Mouse (Mus musculus) heart, embryonic 11.5 days (tissue): ENCODE measurements around the gene Psmg4. TPM values are rescaled to one million over a fixed set of nuclear protein-coding genes. Genes with fewer than 3 reads are reported as not detected.
A peak's percentile ranks its signal among the peaks of the same experiment; 100 is the strongest.

ENCODE experiments used
- ATAC-seq: fragments of 200-750 bp; cut with Nextera tagmentation; replicated peaks from 2 replicates; pipeline ENCODE4 v1.8.0; 2017; ENCODE audit warnings: moderate library complexity; ENCODE audit not compliant: insufficient number of reproducible peaks, low FRiP score, low TSS enrichment
- H3K27ac ChIP-seq: fragments of 300-500 bp; sonication (generic); 2 replicates; pipeline ENCODE4 v1.5.1; 2014; ENCODE audit warnings: mild to moderate bottlenecking, low read depth, low read length
- H3K27me3 ChIP-seq: fragments of 300-500 bp; sonication (generic); 2 replicates; pipeline ENCODE4 v1.6.1; 2014; ENCODE audit warnings: mild to moderate bottlenecking, low read length, mixed read lengths; ENCODE audit not compliant: control insufficient read depth, insufficient read depth
- H3K36me3 ChIP-seq: fragments of 300-500 bp; sonication (generic); 2 replicates; pipeline ENCODE4 v1.6.1; 2014; ENCODE audit warnings: mild to moderate bottlenecking, low read length, moderate library complexity, mixed read lengths; ENCODE audit not compliant: control insufficient read depth, insufficient read depth
- H3K4me1 ChIP-seq: fragments of 300-500 bp; sonication (generic); 2 replicates; pipeline ENCODE4 v1.6.1; 2014; ENCODE audit warnings: low read length; ENCODE audit not compliant: control insufficient read depth, insufficient read depth
- H3K4me2 ChIP-seq: fragments of 300-500 bp; sonication (generic); 2 replicates; pipeline ENCODE4 v1.6.1; 2014; ENCODE audit warnings: mild to moderate bottlenecking, moderate library complexity
- H3K4me3 ChIP-seq: fragments of 300-500 bp; sonication (generic); 2 replicates; pipeline ENCODE4 v1.5.1; 2014; ENCODE audit warnings: low read depth, low read length
- H3K9ac ChIP-seq: fragments of 300-500 bp; sonication (generic); 2 replicates; pipeline ENCODE4 v1.6.1; 2014; ENCODE audit warnings: mild to moderate bottlenecking, low read depth, low read length, moderate library complexity
- H3K9me3 ChIP-seq: fragments of 300-500 bp; sonication (generic); replicated peaks from 2 replicates; pipeline ENCODE4 v1.6.1; 2016; ENCODE audit warnings: low read length; ENCODE audit not compliant: control insufficient read depth
- WGBS: fragments of 180-500 bp; shearing (Covaris S2); extraction: QIAGEN DNeasy Blood & Tissue Kit; methylation state at CpG from one replicate; pipeline ENCODE4 v1.1.7; 2014; ENCODE audit not compliant: insufficient replicate concordance; 5-methylcytosine and 5-hydroxymethylcytosine counted together
- polyA plus RNA-seq: library from polyadenylated mRNA; unstranded; fragments of >200 nt; fragmentation: Nextera tagmentation; extraction: Ambion mirVana; gene quantifications from 2 replicates; pipeline ENCODE4 v1.2.1, GENCODE M21; 2014

Psmg4 gene
- polyA plus RNA-seq, 1 experiment from 2014 or later = 59.0 TPM

GRCm38 (mm10) chr13:34128276-34129114 lies 34.3 kb upstream of the Psmg4 start:
- Histone ChIP-seq H3K9me3 (no peaks in the 10 kb centered on the region), H3K36me3 (no peaks in the 10 kb centered on the region), H3K4me1 (peaks cover 17% of the 10 kb centered on the region), H3K27ac (no peak overlapping the region), H3K4me3 (peak overlapping the region; percentile 73), H3K9ac (no peak overlapping the region), H3K27me3 (no peaks in the 10 kb centered on the region), H3K4me2 (peak overlapping the region; percentile 87)
- 70% methylated on average over 8 of the region's 9 CpGs for WGBS
- ATAC-seq = no peak

GRCm38 (mm10) chr13:34129485-34130225 lies 33.1 kb upstream of the Psmg4 start:
- Histone ChIP-seq H3K27ac (peak overlapping the region; percentile 57; the same call in 1 of the 2 replicates), H3K9ac (peak overlapping the region; percentile 77), H3K4me2 (peak overlapping the region; percentile 87), H3K4me1 (peaks cover 20% of the 10 kb centered on the region), H3K36me3 (no peaks in the 10 kb centered on the region), H3K4me3 (peak overlapping the region; percentile 73), H3K27me3 (no peaks in the 10 kb centered on the region; the same call in 1 of the 2 replicates), H3K9me3 (no peaks in the 10 kb centered on the region)
- under 1% methylated on average over 31 of the region's 31 CpGs for WGBS
- no peak; the same call in 1 of the 2 replicates for ATAC-seq

GRCm38 (mm10) chr13:34130226-34130731 lies 32.5 kb upstream of the Psmg4 start, which contains the start of gene Tubb2b:
TSS of gene Tubb2b (minus strand) at chr13:34130466.
- 0% methylated on average over 25 of the region's 26 CpGs for WGBS
- peak; percentile 88 for ATAC-seq

GRCm38 (mm10) chr13:34131011-34131707 lies 31.6 kb upstream of the Psmg4 start:
- peak overlapping the region; percentile 73 for H3K4me3 ChIP-seq
- peak overlapping the region; percentile 77 for H3K9ac ChIP-seq
- H3K36me3 ChIP-seq = no peaks in the 10 kb centered on the region
- H3K9me3 ChIP-seq = no peaks in the 10 kb centered on the region
- peak; percentile 59; the same call in 1 of the 2 replicates for ATAC-seq
- WGBS = under 1% methylated on average over 24 of the region's 24 CpGs
- H3K4me1 ChIP-seq = peaks cover 20% of the 10 kb centered on the region
- H3K4me2 ChIP-seq = peak overlapping the region; percentile 87
- peak overlapping the region; percentile 82 for H3K27ac ChIP-seq
- H3K27me3 ChIP-seq = no peaks in the 10 kb centered on the region; the same call in 1 of the 2 replicates

More at GRCm38 (mm10) chr13:34130226-34130731, 32.5 kb upstream of the Psmg4 start, which contains the start of gene Tubb2b:
- peak within 1 kb of the TSS; percentile 77 for H3K9ac ChIP-seq
- peak within 1 kb of the TSS; percentile 82 for H3K27ac ChIP-seq
- H3K27me3 ChIP-seq = no peaks in the 10 kb centered on the region; the same call in 1 of the 2 replicates
- peaks cover 20% of the 10 kb centered on the region for H3K4me1 ChIP-seq
- H3K4me3 ChIP-seq = peak within 1 kb of the TSS; percentile 73
- peak within 1 kb of the TSS; percentile 87 for H3K4me2 ChIP-seq
- no peaks in the 10 kb centered on the region for H3K36me3 ChIP-seq
- no peaks in the 10 kb centered on the region for H3K9me3 ChIP-seq

- peak overlapping the region; percentile 87 for H3K4me2 ChIP-seq
- H3K9ac ChIP-seq = peak overlapping the region; percentile 77
- H3K36me3 ChIP-seq = no peaks in the 10 kb centered on the region
- H3K4me1 ChIP-seq = peaks cover 20% of the 10 kb centered on the region
- ATAC-seq = no peak
- peak overlapping the region; percentile 73 for H3K4me3 ChIP-seq
- H3K27ac ChIP-seq = peak overlapping the region; percentile 82
- under 1% methylated on average over 10 of the region's 10 CpGs for WGBS
- H3K9me3 ChIP-seq = no peaks in the 10 kb centered on the region
- no peaks in the 10 kb centered on the region; the same call in 1 of the 2 replicates for H3K27me3 ChIP-seq
These were observed 31.1 kb upstream of the Psmg4 start for GRCm38 (mm10) chr13:34131708-34132060.

GRCm38 (mm10) chr13:34132299-34132698 lies 30.5 kb upstream of the Psmg4 start:
- H3K27ac ChIP-seq = peak overlapping the region; percentile 82
- peak overlapping the region; percentile 77 for H3K9ac ChIP-seq
- ATAC-seq = no peak
- H3K27me3 ChIP-seq = no peaks in the 10 kb centered on the region; the same call in 1 of the 2 replicates
- WGBS = 2% methylated on average over 15 of the region's 15 CpGs
- no peaks in the 10 kb centered on the region for H3K36me3 ChIP-seq
- H3K9me3 ChIP-seq = no peaks in the 10 kb centered on the region
- peak overlapping the region; percentile 87 for H3K4me2 ChIP-seq
- H3K4me1 ChIP-seq = peaks cover 20% of the 10 kb centered on the region
- H3K4me3 ChIP-seq = peak overlapping the region; percentile 73

GRCm38 (mm10) chr13:34132875-34133274 lies 29.9 kb upstream of the Psmg4 start:
- Histone ChIP-seq H3K4me3 (peak overlapping the region; percentile 73; the same call in 1 of the 2 replicates), H3K9ac (peak overlapping the region; percentile 77; the same call in 1 of the 2 replicates), H3K36me3 (no peaks in the 10 kb centered on the region), H3K27ac (no peak overlapping the region), H3K4me2 (peak overlapping the region; percentile 87), H3K4me1 (peaks cover 20% of the 10 kb centered on the region), H3K27me3 (no peaks in the 10 kb centered on the region; the same call in 1 of the 2 replicates), H3K9me3 (no peaks in the 10 kb centered on the region)
- ATAC-seq = no peak
- 35% methylated on average over 6 of the region's 6 CpGs for WGBS
